Mouse (Mus musculus): Measurements from ENCODE around the gene Slc7a5. TPM values are rescaled to one million over a fixed set of nuclear protein-coding genes. Genes with fewer than 3 reads are reported as not detected.

Gene Slc7a5
- polyA plus RNA-seq, 1 experiment from 2014 or later: 29.3 TPM

DNA sequence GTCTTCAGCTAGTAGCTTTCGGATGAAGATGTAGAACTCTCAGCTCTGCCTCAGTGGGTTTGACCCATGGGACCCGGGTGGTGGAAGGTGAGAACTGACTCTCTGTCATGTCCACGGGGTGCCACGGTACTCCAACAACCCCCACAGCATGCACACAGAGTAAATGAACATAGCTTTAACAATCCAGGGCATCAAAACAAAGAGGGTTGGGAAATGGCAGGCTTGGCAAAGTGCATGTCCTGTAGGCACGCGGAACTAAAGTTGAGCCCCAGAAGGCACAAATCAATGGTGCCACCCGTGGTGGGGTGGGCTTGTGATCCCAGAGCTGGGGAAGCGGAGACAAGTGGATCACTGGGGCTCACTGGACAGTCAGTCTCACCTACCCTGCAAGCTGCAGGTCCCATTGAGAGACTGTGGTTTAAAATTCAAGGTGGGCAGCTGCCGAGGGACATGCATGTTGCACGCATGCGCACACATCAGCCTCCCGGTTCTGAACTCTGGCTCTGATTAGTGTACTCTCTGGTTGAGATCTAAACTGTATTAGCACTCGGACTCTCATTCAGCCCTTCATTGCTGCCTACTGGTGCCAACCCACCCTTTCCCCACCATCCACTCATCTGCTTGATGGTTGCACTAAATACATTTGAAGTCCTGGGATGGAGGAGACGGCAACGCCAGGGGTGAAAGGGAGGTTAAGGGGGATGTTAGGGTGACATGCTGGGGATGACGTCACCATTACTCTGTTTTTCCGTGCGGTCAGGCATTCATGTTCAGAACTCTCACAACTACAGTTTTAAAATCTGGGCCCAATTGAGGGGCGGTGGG lies 41.0 kb upstream of the Slc7a5 start:
- 0 out of 2 replicates have a peak, but pooled peaks cover 5% of the 10 kb centered on the region for H3K27me3 ChIP-seq (ENCODE audit: low read depth, poor library complexity, severe bottlenecking)
- peak overlapping the region; percentile 90 for H3K27ac ChIP-seq (replicated peaks)
- no peaks in the 10 kb centered on the region for H3K9me3 ChIP-seq (replicated peaks)
- H3K4me3 ChIP-seq: peak overlapping the region; percentile 51
- H3K4me1 ChIP-seq: peaks cover 51% of the 10 kb centered on the region
- peaks cover 10% of the 10 kb centered on the region for H3K36me3 ChIP-seq
- DNase-seq (ENCODE audit: low spot score): no peak
- WGBS: 58% methylated on average over 19 of the region's 19 CpGs

DNA sequence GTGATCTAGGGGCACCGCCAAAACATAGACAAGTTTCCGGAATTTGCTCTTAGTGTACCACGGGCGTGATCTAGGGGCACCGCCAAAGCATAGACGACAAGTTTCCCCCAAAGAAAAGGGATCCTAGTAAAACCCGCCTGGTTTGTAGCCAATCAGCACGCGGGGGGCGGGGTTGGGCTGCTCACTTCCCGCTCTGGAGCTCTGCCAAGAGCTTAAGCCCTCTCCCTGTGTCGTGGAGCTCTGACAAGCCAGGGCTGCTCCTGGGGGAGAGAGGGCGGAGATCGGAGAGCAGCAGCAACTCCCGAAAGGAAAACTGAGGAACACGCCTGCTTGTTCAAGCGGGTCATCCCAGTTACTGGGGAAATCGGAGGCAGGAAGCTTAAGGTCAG lies 40.3 kb upstream of the Slc7a5 start:
- H3K4me1 ChIP-seq: peaks cover 49% of the 10 kb centered on the region
- no peaks in the 10 kb centered on the region for H3K9me3 ChIP-seq (replicated peaks)
- H3K27ac ChIP-seq (replicated peaks): peak overlapping the region; percentile 90
- 0 out of 2 replicates have a peak, but pooled peaks cover 5% of the 10 kb centered on the region for H3K27me3 ChIP-seq (ENCODE audit: low read depth, poor library complexity, severe bottlenecking)
- 0% methylated on average over 18 of the region's 18 CpGs for WGBS
- H3K36me3 ChIP-seq: peaks cover 2% of the 10 kb centered on the region; the same call in 1 of the 2 replicates
- peak; percentile 93 for DNase-seq (ENCODE audit: low spot score)
- peak overlapping the region; percentile 51 for H3K4me3 ChIP-seq

DNA sequence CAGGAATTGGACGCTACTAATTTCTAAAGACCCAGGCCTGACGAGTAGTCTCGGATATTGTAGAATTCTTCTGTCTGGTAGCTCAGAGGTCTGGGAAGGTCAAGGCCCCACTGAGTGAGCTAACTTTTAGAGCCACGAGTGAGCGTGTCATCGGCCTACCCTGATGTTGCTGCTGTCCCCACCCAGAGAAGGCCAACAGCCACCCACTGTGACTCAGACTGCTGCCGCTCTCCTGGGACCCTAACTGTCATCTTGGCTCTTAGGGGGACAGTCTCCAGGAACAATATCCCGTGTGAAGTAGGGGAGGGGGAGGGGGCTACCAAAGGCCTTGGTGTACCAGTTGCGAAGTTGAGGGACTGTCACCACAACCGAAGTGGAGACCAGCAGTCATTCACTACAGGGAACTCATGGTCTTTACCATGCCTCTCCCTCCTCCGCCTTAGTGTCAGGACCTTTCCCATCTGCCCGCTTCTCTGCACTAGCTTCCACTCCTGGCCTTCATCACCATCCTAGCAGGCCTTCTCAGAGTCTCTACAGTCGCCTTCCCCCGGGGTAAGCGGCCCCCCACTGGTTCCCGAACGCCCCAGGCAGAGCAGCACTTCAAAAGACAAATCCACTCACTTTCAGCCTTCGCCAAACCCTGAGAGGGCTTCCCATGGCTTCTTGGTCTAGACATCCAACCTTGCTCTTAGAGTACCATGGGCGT lies 39.7 kb upstream of the Slc7a5 start:
- DNase-seq (ENCODE audit: low spot score): no peak
- no peaks in the 10 kb centered on the region for H3K9me3 ChIP-seq (replicated peaks)
- no peaks in the 10 kb centered on the region for H3K36me3 ChIP-seq
- peaks cover 43% of the 10 kb centered on the region for H3K4me1 ChIP-seq
- H3K27me3 ChIP-seq (ENCODE audit: low read depth, poor library complexity, severe bottlenecking): 0 out of 2 replicates have a peak, but pooled peaks cover 5% of the 10 kb centered on the region
- H3K27ac ChIP-seq (replicated peaks): peak overlapping the region; percentile 90
- 30% methylated on average over 19 of the region's 19 CpGs for WGBS
- peak overlapping the region; percentile 51 for H3K4me3 ChIP-seq

DNA sequence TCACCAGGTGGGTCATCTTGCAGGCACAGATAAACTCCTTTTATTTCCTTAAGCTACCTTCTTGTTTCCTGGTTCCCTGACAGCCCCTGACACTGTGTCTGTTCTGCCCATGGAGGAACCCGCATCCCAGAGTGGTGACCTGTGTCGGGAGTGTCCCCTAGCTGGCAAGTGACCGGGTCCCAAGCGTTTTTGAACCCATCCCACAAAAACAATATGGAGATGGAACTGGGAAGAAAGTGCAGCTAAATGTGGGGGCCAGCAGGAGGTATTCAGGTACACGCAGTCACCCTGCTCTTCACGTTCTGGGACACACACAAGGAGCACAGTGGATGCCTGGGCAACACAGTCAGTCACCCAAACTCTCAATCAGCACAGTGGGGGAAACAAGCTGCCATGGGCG lies 38.9 kb upstream of the Slc7a5 start:
- H3K4me1 ChIP-seq: peaks cover 35% of the 10 kb centered on the region
- H3K27ac ChIP-seq (replicated peaks): no peak overlapping the region
- WGBS: 81% methylated on average over 7 of the region's 7 CpGs
- peak overlapping the region; percentile 51; the same call in 1 of the 2 replicates for H3K4me3 ChIP-seq
- H3K27me3 ChIP-seq (ENCODE audit: low read depth, poor library complexity, severe bottlenecking): 0 out of 2 replicates have a peak, but pooled peaks cover 5% of the 10 kb centered on the region
- H3K36me3 ChIP-seq: no peaks in the 10 kb centered on the region
- DNase-seq (ENCODE audit: low spot score): no peak
- H3K9me3 ChIP-seq (replicated peaks): no peaks in the 10 kb centered on the region

DNA sequence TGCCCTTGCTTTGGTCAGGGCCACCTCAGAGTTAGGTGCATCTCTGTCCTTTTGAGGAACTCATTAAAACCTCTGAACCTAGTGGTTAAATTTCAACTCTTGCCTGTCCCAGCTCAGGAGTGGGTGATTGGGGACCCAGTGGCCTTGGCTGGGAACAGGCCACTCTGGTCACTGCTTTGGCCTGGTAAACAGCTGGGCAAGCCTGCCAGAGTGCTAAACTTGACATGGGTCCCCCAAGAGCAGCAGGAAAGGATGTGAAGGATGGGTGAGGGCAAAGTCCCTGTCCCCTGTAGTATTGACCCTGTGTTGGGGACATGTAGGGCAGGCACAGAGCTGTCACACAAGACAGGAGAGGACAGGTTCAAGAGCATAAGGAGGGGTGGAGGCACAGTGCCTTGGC lies 37.3 kb upstream of the Slc7a5 start, which contains the start of gene Car5a:
Car5a (minus strand) TSS at position 74 of the 400 bp plus-strand sequence.
- H3K4me3 ChIP-seq: no peak within 1 kb of the TSS
- H3K27ac ChIP-seq (replicated peaks): no peak within 1 kb of the TSS

DNA sequence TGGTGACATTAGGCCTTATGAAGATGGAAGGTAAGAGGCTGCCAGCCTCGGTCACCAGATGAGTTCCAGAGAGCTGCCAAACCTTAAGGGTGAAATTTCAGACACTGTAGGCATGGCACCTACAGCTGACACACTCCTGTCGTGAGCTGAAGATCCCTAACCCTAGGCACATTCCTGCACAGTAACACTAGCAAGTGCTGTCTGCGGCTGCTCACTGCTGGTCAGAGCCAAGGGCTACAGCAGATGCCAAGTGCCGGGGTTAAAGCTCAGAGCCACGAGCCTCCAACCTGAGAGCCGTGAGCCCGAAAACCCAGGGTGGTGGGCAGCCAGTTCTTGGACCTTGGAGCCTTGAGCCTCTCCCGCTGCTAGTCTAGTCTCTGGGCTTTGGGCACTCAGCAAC lies 36.2 kb upstream of the Slc7a5 start:
- Histone ChIP-seq H3K4me1 (peaks cover 22% of the 10 kb centered on the region), H3K27ac (replicated peaks) (no peak overlapping the region), H3K4me3 (no peak overlapping the region), H3K27me3 (ENCODE audit: low read depth, poor library complexity, severe bottlenecking) (0 out of 2 replicates have a peak, but pooled peaks cover 5% of the 10 kb centered on the region), H3K36me3 (no peaks in the 10 kb centered on the region), H3K9me3 (replicated peaks) (no peaks in the 10 kb centered on the region)
- WGBS: 84% methylated on average over 8 of the region's 8 CpGs
- DNase-seq (ENCODE audit: low spot score): no peak

More for the DNA sequence above, 37.3 kb upstream of the Slc7a5 start, which contains the start of gene Car5a:
- DNase-seq (ENCODE audit: low spot score): no peak
- no peaks in the 10 kb centered on the region for H3K9me3 ChIP-seq (replicated peaks)
- H3K36me3 ChIP-seq: no peaks in the 10 kb centered on the region
- H3K4me1 ChIP-seq: peaks cover 31% of the 10 kb centered on the region
- H3K27me3 ChIP-seq (ENCODE audit: low read depth, poor library complexity, severe bottlenecking): 0 out of 2 replicates have a peak, but pooled peaks cover 5% of the 10 kb centered on the region

DNA sequence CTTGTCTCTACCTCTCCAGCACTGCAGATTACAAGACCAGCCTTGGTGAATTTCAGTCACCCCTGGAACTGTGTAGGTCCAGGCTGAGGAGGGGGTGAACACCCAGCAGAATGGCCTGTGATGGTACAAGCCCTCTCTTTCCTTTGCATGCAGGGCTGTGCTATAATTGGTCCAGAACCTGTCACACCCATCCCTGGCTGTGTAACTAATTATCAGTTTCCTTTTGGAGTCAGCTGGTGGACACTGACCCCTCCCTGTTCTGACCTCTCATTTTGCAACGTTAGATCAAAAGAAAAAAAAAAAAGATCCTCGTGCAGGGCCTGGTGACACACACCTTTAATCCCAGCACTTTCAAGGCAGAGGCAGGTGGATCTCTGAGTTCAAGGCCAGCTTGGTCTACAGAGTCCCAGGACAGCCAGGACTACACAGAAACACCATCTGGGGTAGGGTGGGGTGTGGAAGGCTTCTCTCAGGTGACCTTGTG lies 35.6 kb upstream of the Slc7a5 start:
- Histone ChIP-seq H3K9me3 (replicated peaks) (no peaks in the 10 kb centered on the region), H3K4me1 (peaks cover 16% of the 10 kb centered on the region), H3K4me3 (no peak overlapping the region), H3K36me3 (no peaks in the 10 kb centered on the region), H3K27ac (replicated peaks) (no peak overlapping the region), H3K27me3 (ENCODE audit: low read depth, poor library complexity, severe bottlenecking) (0 out of 2 replicates have a peak, but pooled peaks cover 5% of the 10 kb centered on the region)
- 66% methylated on average over 2 of the region's 2 CpGs for WGBS
- no peak for DNase-seq (ENCODE audit: low spot score)

DNA sequence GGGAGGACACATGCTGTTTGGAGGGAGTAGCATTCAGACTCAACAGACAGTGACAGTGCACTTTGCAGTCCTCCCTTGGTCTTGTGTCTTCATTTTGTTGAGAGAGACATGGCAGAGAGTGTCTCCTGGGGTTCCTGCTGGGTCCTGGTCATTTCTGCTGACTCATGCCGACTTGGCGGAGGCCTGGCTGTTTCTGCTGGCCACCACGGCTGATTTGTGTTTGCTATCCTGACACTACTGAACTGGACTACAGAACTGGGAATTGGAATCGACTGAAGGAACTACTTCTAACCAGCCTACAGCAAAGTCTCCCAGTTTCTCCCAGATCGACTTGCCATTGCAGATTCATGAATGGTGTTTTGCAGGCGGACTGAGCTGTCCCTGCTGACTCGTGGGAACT lies 31.2 kb upstream of the Slc7a5 start:
- Histone ChIP-seq H3K9me3 (replicated peaks) (no peaks in the 10 kb centered on the region), H3K36me3 (no peaks in the 10 kb centered on the region), H3K27me3 (ENCODE audit: low read depth, poor library complexity, severe bottlenecking) (no peaks in the 10 kb centered on the region), H3K4me1 (peaks cover 22% of the 10 kb centered on the region), H3K4me3 (no peak overlapping the region), H3K27ac (replicated peaks) (no peak overlapping the region)
- DNase-seq (ENCODE audit: low spot score): no peak
- 87% methylated on average over 7 of the region's 7 CpGs for WGBS

DNA sequence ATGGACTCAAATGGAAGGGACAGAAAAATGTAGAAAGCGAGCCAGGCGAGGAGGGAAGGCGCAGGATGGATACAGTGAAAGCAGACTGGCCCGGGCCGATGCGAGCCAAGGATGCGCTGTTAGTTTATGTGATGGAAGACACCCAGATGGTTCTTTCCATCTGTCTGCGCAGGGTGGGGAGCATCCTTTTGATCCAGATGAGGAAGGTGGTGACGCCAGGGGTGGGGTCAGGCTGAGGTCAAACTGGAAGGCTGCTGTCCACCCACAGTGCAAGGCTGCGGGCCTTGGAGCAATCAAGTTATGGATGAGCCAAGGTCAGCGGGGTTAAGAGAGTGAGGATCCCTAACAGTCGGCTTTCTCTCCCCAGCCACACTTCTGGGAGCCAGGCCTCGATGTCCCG lies 28.9 kb upstream of the Slc7a5 start:
- Histone ChIP-seq H3K27me3 (ENCODE audit: low read depth, poor library complexity, severe bottlenecking) (no peaks in the 10 kb centered on the region), H3K27ac (replicated peaks) (peak overlapping the region; percentile 23; the same call in 1 of the 2 replicates), H3K36me3 (no peaks in the 10 kb centered on the region), H3K4me3 (no peak overlapping the region), H3K4me1 (peaks cover 22% of the 10 kb centered on the region), H3K9me3 (replicated peaks) (no peaks in the 10 kb centered on the region)
- WGBS: 82% methylated on average over 14 of the region's 14 CpGs
- no peak for DNase-seq (ENCODE audit: low spot score)

DNA sequence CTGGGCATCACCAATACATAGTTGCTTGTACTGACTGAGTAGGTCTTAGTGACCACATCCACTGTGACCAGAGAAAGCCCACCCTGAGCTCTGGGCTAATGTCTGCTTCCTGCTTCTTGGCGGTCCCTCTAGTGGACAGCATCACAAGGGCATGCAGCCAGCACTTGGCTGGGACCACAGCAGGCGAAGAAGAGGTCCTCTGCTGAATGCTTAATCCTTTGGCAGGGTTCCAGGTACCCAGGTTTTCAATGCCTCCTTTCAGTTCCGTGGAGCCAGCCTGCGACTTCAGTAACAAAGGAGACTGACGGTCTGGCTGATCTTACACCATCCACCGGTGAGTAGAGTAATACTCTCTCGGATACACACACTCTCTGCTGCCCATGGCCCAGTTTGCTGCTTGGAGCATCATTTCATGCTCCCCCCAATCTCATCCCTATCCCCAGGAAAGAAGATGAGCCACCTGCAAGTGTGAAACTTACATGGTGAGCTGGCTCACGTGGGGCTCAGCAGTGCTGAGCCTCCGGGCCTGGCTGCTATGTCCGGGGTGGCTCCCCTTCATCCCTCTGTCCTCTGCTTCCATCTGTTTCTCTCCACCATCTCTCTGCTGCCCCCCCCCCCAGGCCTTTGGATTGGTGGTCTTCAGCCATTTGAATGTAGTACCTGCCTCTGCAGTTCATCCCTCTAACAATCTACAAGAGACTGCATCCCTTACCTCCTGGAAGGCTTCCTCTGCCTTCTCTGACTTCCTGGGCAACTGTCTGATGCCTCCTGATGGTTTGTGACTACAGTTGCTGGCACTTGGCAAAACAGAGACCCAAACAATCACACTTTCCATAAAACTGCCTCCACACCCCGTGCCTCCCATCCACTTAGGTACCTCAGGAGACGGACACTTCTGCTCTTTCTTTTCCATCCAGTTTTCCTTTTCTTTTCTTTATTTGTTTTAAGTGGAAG lies 28.1 kb upstream of the Slc7a5 start:
- Histone ChIP-seq H3K27me3 (ENCODE audit: low read depth, poor library complexity, severe bottlenecking) (no peaks in the 10 kb centered on the region), H3K4me3 (no peak overlapping the region), H3K27ac (replicated peaks) (peak overlapping the region; percentile 34; the same call in 1 of the 2 replicates), H3K4me1 (peaks cover 22% of the 10 kb centered on the region), H3K36me3 (no peaks in the 10 kb centered on the region), H3K9me3 (replicated peaks) (no peaks in the 10 kb centered on the region)
- WGBS: 51% methylated on average over 12 of the region's 12 CpGs
- DNase-seq (ENCODE audit: low spot score): peak; percentile 26

DNA sequence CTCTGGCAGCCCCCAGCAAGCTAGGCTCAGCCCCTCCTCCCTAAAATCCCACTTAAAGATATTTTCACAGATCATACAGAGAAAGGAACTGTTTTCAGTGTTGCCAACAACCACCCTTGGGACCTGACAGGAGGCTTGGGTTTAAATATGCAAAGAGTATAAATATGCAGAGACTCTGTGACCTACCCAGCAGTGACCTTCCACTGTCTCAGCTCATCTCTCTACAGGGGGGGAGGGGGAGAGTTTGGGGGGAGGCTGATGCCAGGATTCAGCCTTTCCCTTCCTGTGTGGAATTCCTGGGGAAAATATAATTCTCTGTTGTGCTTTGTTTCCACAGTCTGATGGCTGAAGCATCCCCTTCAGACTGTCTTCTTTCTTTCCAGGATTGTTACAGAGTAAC lies 27.4 kb upstream of the Slc7a5 start:
- Histone ChIP-seq H3K27ac (replicated peaks) (peak overlapping the region; percentile 34; the same call in 1 of the 2 replicates), H3K9me3 (replicated peaks) (no peaks in the 10 kb centered on the region), H3K4me1 (peaks cover 22% of the 10 kb centered on the region), H3K36me3 (no peaks in the 10 kb centered on the region), H3K27me3 (ENCODE audit: low read depth, poor library complexity, severe bottlenecking) (no peaks in the 10 kb centered on the region), H3K4me3 (no peak overlapping the region)
- no peak for DNase-seq (ENCODE audit: low spot score)

DNA sequence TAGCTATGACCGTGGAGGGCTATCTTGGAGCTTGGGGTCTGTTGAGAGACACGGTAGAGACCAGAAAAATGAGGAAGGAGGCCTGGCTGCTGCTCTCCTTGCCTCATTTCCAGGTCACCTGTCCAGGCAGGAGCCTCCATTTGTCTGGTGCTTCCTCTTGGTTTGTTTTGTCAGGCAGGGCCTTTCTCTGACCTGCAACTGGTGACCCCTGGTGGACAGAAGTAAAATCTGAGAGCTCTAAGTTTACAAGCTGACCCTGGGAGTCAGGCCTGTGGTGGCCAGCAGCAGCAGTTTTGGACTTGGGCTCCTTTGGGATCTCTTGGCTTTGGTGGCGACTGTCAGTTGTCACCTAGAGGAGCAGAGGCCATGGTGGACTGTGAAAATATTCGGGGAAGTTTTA lies 27.0 kb upstream of the Slc7a5 start:
- WGBS: 41% methylated on average over 4 of the region's 4 CpGs
- Histone ChIP-seq H3K36me3 (no peaks in the 10 kb centered on the region), H3K4me3 (no peak overlapping the region; the same call in 1 of the 2 replicates), H3K4me1 (peaks cover 22% of the 10 kb centered on the region), H3K9me3 (replicated peaks) (no peaks in the 10 kb centered on the region), H3K27me3 (ENCODE audit: low read depth, poor library complexity, severe bottlenecking) (no peaks in the 10 kb centered on the region), H3K27ac (replicated peaks) (peak overlapping the region; percentile 34)
- peak; percentile 49 for DNase-seq (ENCODE audit: low spot score)

Data from midbrain, embryonic 10.5 days (tissue).